Mouse (Mus musculus) c-Kit-positive CD71-positive TER-119-positive erythroid progenitor cells, embryonic 14.5 days (primary cell): ENCODE results near the gene Ick.
"Not testable (repeated sequence)": the region's sequence is repeated elsewhere in the genome, so short reads cannot be mapped to it uniquely, and the experiment has no call there.

Source experiments
- DNase-seq: peaks from one replicate; pipeline ENCODE4 v3.0.0-alpha.2; 2013; ENCODE audit warnings: low spot score

Gene Ick

GRCm38 (mm10) chr9:78108796-78109239 lies at the start of gene Ick, which contains the start of gene Fbxo9:
Ick (plus strand) TSS chr9:78109192.
Fbxo9 (minus strand) TSS chr9:78109065.
- peak; percentile 93 for DNase-seq

DNA sequence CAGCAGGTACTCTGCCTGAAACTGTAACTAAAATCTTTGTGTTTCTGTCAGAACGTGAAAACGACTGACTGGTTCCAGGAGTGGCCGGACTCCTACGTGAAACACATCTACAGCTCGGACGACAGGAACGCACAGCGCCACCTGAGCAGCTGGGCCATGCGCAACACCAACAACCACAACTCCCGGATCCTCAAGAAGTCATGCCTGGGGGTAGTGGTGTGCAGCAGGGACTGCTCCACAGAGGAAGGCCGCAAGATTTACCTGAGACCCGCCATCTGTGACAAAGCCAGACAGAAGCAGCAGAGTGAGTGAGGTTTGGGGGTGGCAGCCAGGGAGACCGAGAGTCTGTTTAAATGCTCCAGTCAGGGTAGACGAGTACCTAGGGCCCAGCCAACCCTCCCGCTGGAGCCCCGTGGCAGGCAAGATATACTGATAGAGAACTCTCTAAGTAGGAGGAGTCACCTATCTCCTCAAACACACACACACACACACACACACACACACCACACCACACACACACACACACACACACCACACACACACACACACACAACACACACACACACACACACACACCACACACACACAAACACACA lies 49.4 kb upstream of the Ick start:
- DNase-seq: peak; percentile 23

DNA sequence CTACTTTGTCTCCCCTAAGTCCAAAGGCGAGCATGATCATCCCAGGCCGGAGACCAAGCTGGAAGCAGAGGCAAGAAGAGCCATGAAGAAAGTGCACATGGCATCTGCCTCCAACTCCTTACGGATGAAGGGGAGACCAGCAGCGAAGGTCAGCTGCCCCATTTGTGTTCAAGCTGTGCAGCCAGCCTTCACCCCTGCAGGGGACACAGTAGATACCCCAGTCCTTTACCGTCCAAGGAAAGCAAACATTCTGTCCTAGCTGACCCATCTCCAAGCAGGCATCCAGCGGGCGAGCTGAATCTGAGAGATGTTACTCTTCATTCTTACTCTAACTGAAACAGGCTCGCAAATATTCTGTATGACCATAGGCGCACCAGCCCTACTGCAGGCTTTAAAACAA lies 46.6 kb upstream of the Ick start:
- DNase-seq: no peak

GRCm38 (mm10) chr9:78064121-78064520 lies 44.9 kb upstream of the Ick start:
- DNase-seq: no peak

DNA sequence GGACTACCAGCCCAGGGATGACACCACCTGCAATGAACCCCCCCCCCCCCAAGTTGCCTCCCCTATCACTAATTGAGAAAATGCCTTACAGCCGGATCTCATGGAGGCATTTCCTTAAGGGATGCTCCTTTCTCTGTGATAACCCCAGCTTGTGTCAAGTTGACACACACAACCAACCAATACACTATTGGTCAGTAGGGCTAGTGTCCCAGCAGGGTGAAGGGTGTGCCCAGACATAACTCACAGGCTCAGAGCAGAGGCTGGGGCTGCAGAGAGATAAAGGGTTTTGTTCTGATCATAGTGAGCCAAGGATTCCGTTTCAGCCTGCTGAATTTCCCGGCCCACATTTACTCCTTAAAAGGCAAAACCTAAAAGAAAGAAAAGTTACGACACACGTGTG lies 38.5 kb upstream of the Ick start:
- DNase-seq: no peak

DNA sequence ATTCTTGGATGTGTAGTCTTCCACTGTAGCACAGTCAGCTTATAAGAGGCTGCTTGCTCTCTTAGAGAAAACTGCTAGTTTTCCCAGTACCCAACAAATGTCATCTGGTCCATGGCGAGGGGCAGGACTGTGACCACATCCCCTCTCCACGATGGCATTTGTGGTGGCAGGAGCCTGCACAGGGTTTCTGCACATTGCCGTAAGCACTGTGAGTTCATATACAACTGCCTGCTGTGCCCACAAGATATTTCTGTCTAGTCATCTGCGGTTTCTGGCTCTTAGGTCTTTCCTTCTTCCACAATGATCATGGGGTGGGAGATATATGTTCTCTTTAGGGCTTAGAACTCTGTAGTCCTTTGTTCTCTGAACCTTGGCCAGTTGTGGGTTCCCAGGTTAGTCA lies 37.4 kb upstream of the Ick start:
- no peak for DNase-seq

DNA sequence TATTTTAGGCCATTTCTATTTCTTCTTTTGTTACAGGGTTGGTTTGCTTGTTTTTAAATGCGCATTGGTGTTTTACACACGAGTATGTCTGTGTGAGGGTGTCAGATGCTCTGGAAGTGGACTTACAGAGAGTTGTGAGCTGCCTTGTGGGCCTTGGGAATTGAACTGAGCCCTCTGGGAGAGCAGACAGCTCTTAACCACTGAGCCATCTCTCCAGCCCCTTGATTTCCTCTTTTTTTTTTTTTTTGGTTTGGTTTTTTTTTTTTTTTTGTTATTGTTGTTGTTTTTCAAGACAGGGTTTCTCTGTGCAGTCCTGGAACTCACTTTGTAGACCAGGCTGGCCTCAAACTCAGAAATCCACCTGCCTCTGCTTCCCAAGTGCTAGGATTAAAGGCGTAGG lies 35.7 kb upstream of the Ick start:
- not testable (repeated sequence) for DNase-seq

DNA sequence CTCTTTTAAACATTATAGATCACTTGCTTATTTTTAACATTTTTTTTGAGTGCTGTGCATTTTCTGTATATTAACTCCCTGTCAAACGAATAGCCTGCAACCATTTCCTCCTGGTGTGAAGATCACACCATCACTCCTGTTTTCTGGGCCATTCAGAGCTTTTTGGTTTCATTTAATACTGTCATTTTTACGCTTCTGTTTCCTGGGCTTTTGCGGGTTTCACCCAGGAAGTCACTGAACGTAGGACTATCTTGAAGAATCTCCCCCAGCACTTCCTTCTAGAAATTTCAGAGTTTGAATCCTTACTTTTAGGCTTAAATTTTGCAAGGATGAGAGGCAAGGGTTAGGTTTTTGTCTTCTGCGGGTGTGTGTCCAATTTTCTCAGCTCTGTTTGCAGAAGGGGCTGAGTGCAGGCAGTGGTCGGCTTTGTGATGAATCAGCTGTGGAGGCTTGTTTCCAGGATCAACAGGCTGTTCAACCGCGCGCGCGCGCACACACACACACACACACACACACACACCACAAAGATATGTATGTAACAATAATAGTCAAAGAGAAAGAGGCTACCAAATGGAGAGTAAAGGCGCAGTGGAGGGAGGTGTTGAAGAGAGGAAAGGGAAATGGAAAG lies 35.2 kb upstream of the Ick start:
- DNase-seq: no peak

DNA sequence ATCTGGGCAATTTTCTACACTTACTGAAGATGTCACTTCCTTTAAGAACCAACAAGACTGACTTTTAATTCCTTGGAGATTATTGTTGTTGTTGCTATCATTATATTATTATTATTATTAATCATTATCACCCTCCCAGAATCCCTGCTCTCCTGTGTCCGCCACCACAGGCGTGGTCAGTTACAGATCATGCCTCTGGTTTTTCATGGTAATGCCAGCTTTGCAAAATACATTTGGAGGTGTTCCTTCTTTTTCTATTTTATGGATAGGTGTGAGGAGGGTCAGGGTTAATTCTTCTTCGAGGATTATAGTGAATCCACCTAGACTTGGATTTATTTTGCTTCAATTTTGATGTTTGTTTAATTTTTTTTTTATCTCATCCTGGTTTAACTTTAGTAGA lies 33.7 kb upstream of the Ick start:
- no peak for DNase-seq

DNA sequence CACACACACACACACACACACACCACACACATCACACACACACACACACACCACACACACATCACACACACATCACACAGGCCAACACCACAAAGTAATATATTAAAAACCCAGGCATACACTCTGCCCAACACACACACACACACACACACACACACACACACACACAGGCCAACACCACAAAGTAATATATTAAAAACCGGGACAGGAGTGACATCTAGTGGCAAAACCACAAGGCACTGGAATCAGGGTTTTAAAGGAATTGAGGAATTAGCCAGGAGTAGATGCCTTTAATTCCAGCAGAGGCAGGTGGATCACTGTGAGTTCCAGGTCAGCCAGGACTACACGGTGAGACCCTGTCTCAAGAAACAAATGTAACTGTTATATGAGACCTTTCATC lies 30.8 kb upstream of the Ick start:
- DNase-seq: no peak

GRCm38 (mm10) chr9:78081835-78082234 lies 27.2 kb upstream of the Ick start:
- DNase-seq: no peak

DNA sequence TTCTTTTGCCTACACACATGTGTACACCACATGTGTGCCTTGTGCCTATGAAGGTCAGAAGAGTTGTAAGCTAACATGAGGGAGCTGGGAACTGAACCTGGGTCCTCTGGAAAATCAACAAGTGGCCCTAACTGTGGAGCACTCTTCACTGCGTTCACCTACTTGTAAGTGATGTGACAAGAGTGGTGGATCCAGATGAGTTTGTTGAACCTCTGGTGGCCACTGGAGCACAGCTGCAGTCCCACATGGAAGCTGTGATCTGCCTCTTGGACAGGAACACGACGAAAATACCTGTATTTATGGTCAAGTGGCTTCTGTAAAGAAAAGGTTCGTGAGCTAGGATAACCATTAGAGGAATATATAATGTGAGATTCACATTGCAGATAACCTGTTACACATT lies 24.7 kb upstream of the Ick start:
- DNase-seq: no peak

DNA sequence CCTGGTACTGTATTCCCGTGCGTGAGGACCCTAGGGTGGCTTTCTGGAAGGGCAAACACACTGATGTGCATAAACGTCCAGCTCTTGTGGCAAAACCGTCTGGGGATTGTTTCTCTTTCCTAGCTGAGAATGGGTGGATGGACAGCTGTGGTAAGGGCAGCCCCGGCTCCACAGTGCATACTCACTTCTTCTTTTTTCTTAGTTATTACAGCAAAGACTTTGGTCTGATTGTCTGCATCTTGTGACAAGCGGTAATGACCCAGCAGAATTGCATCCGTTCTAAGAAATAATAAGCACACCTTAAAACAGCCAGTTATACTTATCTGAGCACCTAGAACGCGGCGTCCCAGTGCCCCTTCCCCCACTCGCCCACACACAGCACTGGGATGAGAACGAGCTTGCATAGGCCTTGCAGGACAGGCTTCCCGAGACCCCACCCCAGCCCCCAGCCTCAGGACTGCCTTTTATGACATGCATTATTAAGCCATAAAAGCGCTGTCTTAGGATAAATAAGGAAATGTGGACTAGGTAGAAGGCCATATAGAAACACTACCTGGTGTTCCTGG lies 23.2 kb upstream of the Ick start:
- DNase-seq: no peak

GRCm38 (mm10) chr9:78087751-78088150 lies 21.2 kb upstream of the Ick start:
- DNase-seq: no peak

GRCm38 (mm10) chr9:78088521-78088920 lies 20.5 kb upstream of the Ick start:
- no peak for DNase-seq

- no peak for DNase-seq
Measured at GRCm38 (mm10) chr9:78088971-78089370, 20.0 kb upstream of the Ick start.

DNA sequence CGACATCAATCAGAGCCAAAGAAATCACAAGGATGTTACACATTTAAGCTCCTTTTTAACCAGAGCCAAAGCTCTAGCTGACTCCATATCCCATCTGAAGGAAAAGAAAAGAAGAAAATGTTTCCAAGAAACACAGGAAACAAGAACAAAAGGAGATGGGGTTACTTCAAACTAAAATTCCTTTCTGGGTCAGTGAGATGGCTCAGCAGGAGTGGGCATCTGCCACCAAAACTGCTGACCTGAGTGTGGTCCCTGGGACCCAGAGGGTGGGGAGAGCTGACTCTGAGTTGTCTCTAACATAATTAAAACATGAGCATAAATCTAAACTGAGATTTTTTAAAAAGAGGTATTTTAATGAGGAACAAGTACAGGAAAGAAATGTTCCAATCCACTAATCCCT lies 19.1 kb upstream of the Ick start:
- no peak for DNase-seq

- no peak for DNase-seq
Measured at GRCm38 (mm10) chr9:78090596-78090995, 18.4 kb upstream of the Ick start.

GRCm38 (mm10) chr9:78095686-78096085 lies 13.3 kb upstream of the Ick start:
- no peak for DNase-seq

DNA sequence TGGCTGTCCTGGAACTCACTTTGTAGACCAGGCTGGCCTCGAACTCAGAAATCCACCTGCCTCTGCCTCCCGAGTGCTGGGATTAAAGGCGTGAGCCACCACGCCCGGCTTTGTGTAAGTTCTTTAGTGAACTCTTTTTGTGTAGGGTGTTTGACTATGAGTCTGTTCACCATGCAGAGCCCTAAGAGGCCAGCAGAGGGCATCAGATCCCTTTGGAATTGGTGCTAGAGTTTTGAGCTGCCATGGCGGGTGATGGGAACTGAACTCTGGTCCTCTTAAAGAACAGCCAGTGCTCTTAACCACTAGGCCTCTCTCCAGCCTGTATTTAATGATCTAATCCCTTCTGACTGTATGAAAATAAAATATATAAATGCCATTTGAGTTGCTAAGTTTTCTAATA lies 12.6 kb upstream of the Ick start:
- no peak for DNase-seq

GRCm38 (mm10) chr9:78100956-78101355 lies 8.0 kb upstream of the Ick start:
- DNase-seq: no peak

DNA sequence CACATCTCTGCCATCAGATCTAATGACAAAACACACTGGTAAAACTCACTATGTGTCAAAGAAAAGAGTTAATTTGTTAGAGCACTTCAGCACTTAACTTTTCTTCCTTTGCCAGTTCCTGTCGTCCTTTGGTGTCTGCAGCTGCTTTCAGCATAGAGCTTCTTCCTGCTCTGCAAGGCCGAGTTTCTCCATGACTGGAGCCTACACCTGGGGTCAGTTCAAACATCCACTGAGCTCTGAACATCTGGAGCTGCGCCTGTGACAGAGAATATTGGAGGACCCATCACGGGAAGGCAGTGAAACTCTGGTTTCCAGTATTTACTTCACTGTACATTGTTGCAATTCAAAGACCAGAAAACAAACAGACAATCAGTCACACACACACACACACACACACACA lies 7.6 kb upstream of the Ick start:
- no peak for DNase-seq

DNA sequence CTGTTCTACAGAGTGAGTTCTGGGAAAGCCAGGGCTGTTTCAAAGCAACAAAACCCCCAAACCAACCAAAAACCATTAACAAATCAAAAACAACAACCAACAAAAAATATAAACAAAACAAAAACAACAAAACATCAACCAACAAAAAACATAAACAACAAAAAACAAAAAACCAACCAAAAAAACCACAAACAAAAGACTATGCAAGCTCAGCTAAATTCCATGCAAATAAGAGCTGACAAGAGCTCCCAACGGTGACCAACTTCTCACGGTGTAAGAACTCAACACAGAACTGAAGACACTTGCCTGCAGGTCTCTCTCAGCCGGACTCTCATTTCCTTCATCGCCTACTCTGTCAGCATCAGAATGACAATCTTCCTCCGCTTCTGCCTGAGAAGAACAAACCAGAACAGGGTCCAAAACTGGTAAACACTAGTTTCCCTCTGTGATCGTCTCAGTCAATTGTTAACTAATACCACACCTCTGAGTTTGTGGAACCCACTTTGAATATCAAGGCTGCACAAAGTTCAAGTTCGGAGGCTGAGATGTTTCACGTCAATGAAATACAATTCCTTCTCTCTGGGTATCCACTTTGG lies 4.9 kb upstream of the Ick start:
- DNase-seq: no peak
